Mouse (Mus musculus): Measurements from ENCODE around the gene Pex12.
"Not testable (repeated sequence)": the region's sequence is repeated elsewhere in the genome, so short reads cannot be mapped to it uniquely, and the experiment has no call there.

Gene Pex12

DNA sequence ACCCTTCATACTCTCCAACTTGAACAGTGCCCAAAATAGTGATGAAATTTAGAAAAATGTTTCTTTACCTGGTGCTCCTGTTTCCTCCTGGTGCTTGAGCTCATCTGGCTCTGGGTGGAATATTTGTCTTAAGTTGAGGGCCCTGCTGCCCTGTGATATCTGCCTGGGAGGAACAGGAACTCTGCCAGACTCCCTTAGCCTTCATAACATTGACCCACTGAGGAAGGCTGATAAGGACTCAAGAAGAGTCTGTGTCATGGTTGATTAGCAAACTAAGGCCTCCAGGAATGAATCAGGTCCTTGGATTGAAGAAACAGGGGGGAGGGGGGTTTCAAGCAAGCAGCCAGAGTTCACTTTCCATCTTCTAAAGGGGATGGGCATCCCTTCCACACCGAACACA lies 15.8 kb downstream of the Pex12 start, which contains the start of gene Slfn14:
Gene Slfn14, minus strand, starts transcription at position 161 of the 400 bp plus-strand sequence.
- DNase-seq = no peak

DNA sequence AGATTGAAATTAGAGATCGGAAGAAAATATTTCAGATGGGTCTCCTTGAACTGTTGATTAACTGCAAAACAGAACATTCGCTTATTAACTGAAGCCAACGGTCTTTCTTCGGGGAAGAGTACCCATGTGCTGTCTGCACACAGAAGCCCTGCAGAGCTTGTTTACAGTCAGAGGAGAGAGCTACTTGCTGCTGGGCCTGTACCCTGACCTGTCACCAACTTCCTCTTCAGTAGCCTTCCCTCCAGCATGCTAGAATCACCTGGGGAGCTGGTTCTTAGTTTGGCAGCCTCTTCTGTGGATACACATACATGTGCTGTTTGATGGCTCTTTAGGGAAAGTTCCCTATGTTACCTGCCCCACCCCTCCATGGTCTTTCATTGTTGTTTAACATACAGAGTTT lies 16.8 kb downstream of the Pex12 start:
- no peak for DNase-seq

DNA sequence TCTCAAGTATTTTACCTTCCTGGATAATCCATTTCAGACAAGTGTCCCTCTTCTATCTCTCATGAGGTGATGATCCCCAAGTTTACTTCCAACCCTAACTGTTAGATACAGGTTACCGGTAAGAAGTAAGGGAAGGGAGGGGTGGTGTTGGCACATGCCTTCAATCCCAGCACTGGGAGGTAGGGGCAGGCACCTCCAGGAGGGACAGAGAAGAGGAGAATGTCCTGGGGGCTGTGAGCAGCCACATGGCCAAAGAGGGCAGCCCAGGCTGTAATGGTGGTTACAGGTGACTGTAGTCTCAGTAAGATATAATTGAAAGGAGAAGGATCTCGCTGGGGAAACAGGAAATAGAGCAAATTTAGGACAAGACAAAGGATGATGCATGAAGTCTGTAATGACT lies 20.3 kb downstream of the Pex12 start:
- no peak for DNase-seq

DNA sequence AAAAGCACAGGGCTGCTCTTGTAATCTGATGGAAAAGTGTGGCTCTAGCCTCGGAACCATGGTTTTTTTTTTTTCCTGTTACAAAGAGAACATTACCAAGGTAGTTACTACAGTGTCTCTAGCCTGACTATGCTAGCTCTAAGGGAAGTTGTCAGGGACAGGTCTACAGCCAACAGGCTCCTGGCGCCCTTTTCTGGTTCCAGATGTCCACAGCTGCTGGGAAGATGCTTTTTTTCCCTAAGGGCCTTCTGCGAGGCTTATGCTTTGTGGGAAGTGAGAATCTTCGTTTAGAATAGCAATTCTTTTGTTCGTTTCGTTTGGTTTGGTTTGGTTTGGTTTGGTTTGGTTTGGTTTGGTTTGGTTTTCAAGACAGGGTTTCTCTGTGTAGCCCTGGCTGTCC lies 22.7 kb downstream of the Pex12 start:
- DNase-seq = no peak

DNA sequence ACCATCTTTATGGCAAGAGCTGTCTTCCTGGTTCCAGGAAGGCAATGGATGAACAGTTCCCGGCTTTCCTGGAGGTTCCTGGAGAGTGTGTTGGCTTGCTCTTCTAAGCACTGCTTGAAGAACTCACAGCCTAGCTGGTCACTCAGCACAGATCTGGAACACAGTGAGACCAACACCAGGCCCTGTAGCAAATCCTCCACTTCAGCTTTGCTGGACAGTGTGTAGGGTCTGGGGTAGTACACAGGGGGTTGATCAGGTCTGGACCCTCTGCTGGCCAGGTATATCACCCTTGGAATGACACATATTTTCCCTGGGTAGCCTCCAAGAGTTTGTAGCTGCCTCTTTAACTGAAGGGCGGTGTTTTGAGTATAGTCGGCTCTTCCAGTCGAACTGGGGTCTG lies 23.4 kb downstream of the Pex12 start:
- DNase-seq = no peak

DNA sequence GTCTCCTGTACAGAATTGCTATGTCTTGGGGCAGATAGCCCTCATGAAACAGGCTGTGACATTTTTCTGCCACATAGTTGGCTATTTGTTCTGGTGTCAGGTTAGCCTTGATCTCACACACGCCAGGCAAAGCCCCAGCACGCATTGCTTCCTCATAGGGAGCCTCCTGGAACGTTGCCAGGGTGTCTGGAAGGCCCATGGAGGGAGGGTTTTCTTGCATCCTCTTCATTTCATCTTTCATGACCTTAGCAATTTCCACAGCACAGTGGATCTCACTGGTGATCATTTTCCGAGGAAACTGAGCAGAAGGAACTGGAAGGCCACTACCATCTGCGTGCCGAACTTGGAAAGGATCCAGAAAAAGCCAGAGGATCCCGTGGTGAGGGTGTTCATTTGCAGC lies 26.1 kb downstream of the Pex12 start:
- DNase-seq = no peak

DNA sequence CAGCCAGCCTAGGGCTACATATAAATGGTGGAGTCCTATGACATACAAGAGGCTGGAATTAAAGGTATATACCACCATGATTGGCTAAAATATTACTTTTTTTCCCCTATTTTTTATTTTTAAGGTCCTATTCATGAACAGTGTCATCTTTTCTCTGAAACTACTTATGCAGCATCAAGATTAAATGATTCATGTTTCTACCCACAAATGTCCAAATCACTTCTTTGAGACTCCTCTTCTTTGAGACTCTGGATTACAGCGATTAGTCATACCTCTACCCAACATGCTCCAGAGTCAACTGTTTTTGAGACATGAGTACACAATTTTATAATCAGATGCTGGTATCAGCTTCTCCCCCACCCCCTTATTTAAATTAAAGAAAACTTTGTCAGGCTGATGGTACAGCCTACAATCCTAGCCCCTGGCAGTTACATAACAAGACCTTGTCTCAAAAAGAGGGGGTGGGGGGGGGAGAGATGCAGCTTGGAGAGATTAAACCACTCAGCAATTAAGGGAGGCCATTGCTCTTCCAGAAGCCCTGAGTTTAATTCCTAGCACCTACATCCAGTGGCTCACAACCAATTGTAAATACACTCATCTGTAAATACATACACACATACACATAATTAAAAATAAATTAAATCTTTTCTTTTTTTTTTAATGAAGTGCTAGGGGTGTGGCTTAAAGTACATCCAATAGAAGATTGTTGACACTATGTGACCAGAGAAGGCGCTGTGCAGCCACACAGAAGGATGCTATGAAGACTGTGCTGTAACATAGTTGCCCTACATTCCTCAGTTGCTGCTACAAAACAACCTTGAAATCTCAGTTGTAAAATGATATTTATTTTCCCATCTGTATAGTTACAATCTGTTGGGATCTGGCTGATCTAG lies 30.2 kb downstream of the Pex12 start:
- DNase-seq = peak; percentile 56

DNA sequence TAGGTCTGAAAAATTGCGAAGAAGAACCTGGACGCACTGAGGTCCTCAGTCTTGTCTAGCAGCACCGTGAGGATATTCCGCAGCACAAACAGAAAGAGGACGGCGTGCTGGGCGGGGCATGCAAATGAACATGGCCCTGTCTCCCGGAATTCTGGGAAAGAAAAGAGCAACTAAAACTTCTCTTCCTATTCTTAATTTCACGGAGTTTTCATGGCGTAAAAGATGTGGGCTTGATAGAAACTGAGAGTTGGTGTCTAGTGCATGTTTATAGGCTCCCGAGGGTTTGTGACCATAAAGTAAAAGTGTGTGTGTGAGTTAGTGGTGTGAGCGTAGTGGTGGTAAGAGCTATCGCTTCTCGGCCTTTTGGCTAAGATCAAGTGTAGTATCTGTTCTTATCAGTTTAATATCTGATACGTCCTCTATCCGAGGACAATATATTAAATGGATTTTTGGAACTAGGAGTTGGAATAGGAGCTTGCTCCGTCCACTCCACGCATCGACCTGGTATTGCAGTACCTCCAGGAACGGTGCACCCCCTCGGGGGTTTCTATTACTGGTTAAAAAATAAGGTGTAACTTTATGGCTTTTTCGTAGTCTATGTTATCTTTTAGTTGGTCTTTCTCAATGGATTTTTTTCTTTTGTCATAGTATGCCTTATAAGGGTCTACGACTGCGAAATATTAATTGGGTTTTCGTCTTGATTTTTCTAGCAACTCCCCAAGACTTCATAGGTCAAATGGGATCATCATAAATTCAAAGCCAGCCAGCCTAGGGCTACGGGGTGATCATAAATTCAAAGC lies 31.0 kb downstream of the Pex12 start:
- DNase-seq = peak; percentile 87

DNA sequence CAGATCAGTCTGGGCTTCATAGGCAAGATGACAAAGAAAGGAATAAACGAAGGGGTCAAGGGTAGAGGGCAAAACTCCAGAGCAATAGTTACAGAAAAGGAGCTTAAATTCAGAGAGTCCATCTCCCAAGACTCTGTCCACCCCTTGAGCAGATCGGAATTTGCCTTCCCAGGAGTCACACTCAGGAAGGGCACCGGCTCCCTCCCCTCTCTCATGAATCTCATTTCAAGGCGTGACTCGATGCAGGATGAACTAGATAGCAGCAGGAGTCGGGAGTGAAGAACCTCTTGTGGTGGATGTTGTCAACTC lies 31.6 kb downstream of the Pex12 start:
- DNase-seq = no peak

DNA sequence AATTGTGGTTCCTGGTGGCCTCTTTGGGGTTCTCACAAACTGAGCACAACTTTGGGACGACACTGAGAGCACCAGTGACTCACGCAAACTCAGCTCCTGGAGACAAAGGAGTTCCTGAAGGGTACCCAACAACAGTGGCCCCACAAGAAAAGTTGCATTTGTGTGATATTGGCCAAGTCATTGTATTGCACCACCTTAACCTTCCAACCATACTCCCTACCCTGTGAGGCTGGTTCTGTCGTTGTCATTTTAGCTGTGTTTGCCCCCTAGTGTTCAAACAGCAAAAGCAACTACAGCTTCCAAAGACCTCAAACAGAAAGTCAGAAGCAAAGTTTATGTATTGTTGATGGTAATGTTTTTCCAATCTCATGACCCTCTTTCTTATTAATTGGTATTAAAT lies 39.2 kb downstream of the Pex12 start:
- peak; percentile 48 for DNase-seq

DNA sequence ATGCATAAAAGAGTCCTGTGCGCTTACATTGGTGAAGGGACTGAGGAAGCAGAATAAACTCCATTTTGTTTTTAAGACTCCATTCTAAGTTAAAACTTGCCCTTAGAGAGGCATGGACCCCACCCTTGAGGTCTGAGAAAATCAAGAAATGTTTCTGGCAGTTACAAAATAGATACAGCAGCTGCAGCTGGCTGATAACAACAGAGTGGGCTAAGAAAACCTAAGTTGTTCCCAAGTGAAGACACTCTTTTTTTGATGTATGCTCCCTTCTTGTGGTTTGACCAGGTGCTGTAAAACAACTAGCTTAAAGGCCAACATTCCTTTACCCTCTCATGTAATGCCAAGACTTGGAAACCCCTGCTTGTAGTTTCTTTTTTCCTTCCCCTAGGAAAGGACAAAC lies 39.7 kb downstream of the Pex12 start:
- peak; percentile 45 for DNase-seq

DNA sequence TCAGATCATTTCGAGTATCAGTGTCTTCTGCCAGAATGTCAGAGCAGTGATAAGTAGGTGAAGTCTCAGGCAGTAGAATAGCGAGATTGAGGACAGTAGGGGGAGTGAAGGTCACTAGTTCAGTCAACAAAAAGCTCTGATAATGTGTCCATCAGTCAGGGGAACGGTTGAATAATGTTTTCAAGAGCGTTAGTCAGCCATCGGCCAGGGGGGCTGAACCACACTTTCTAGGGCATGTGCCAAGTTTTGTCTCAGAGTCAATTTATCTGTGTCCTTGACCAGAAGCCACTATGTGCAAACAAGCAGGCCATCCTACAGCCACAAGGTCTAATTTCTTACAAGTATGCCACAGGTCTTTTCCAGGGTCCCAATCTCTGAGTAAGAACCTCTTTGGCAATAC lies 45.2 kb downstream of the Pex12 start:
- DNase-seq = not testable (repeated sequence)
